Mouse (Mus musculus) forebrain, postnatal 0 days (tissue): ENCODE data around the gene Zbtb22. TPM values are rescaled to one million over a fixed set of nuclear protein-coding genes. Genes with fewer than 3 reads are reported as not detected.

ENCODE experiments used
- ATAC-seq: fragments of 200-750 bp; cut with Nextera tagmentation; 2 replicates; pipeline ENCODE4 v1.8.0; 2017; ENCODE audit warnings: mild to moderate bottlenecking, moderate library complexity
- DNase-seq: peaks from one replicate; pipeline ENCODE4 v3.0.0-alpha.2; 2015
- H3K27ac ChIP-seq: fragments of 300-500 bp; sonication (generic); 2 replicates; pipeline ENCODE4 v1.5.1; 2014; ENCODE audit warnings: low read depth, mild to moderate bottlenecking, antibody characterized with exemption, low read length, moderate library complexity, mixed read lengths
- H3K27me3 ChIP-seq: fragments of 300-500 bp; sonication (generic); 2 replicates; pipeline ENCODE4 v1.6.1; 2014; ENCODE audit warnings: mild to moderate bottlenecking, low read length, mixed read lengths; ENCODE audit not compliant: insufficient read depth
- H3K36me3 ChIP-seq: fragments of 300-500 bp; sonication (generic); 2 replicates; pipeline ENCODE4 v1.6.1; 2014; ENCODE audit warnings: mild to moderate bottlenecking, moderate library complexity; ENCODE audit not compliant: insufficient read depth
- H3K4me1 ChIP-seq: fragments of 300-500 bp; sonication (generic); 2 replicates; pipeline ENCODE4 v1.6.1; 2014; ENCODE audit warnings: antibody characterized with exemption; ENCODE audit not compliant: insufficient read depth
- H3K4me2 ChIP-seq: fragments of 300-500 bp; sonication (generic); 2 replicates; pipeline ENCODE4 v1.6.1; 2014; ENCODE audit warnings: low read depth, mild to moderate bottlenecking, moderate library complexity
- H3K4me3 ChIP-seq: fragments of 300-500 bp; sonication (generic); 2 replicates; pipeline ENCODE4 v1.5.1; 2014; ENCODE audit warnings: low read depth, low read length, mixed read lengths
- H3K9ac ChIP-seq: fragments of 300-500 bp; sonication (generic); 2 replicates; pipeline ENCODE4 v1.6.1; 2014; ENCODE audit warnings: mild to moderate bottlenecking
- H3K9me3 ChIP-seq: fragments of 300-500 bp; sonication (generic); 2 replicates; pipeline ENCODE4 v1.6.1; 2016; ENCODE audit warnings: low read length
- CTCF ChIP-seq: sonication (generic); IDR thresholded peaks from 2 replicates; pipeline ENCODE4 v1.5.1; 2016; ENCODE audit warnings: antibody characterized with exemption, control low read depth, low read depth
- WGBS: fragments of 180-500 bp; shearing (Covaris S2); extraction: QIAGEN DNeasy Blood & Tissue Kit; methylation state at CpG from one replicate; pipeline ENCODE4 v1.1.7; 2014; 5-methylcytosine and 5-hydroxymethylcytosine counted together
- microRNA-seq, 2 experiments: library from miRNA; unstranded; fragments of <30 nt; microRNA quantifications; one replicate each; pipeline ENCODE4; 2016
- polyA plus RNA-seq: library from polyadenylated mRNA; unstranded; fragments of >200 nt; fragmentation: Nextera tagmentation; extraction: Ambion mirVana; gene quantifications from 2 replicates; pipeline ENCODE4 v1.2.1, GENCODE M21; 2015
- total RNA-seq: library from RNA; depleted of rRNA; stranded (reverse); fragments of >200 nt; gene quantifications from 2 replicates; pipeline ENCODE4 v1.2.3, GENCODE M21; 2014; rRNA removed

The Zbtb22 gene
- total and polyA plus RNA-seq, 2 experiments from 2014 or later, result 22.3 to 44.0 TPM

GRCm38 (mm10) chr17:33958451-33958850 is 42.7 kb downstream of the Zbtb22 start:
- 95% methylated on average over 11 of the region's 11 CpGs for WGBS
- H3K27ac ChIP-seq, result no peak overlapping the region
- ATAC-seq (no peak), DNase-seq (no peak)
- H3K9me3 ChIP-seq, result no peaks in the 10 kb centered on the region
- no peak for TF ChIP-seq CTCF
- peaks cover 60% of the 10 kb centered on the region for H3K36me3 ChIP-seq
- H3K27me3 ChIP-seq, result no peaks in the 10 kb centered on the region
- no peak overlapping the region for H3K4me3 ChIP-seq
- no peak overlapping the region for H3K9ac ChIP-seq
- peaks cover 8% of the 10 kb centered on the region; the same call in 1 of the 2 replicates for H3K4me1 ChIP-seq
- no peak overlapping the region for H3K4me2 ChIP-seq

DNA sequence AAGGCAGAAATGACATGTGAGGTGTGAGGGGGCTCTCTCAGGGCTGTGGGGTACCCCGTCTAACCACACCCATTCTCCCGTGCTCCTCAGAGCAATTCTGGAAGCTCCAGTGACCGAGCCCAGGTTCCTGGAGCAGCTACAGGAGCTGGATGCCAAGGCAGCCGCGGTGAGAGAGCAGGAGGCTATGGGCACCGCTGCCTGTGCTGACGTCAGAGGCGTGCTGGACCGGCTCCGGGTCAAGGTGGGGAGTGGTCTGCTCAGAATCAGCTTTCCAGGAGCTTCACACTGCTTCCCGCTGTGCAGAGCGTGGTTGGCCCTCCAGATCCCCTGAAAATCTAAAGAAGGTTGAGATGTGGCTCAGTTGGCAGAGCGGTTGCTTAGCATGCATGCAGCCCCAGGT is 43.4 kb downstream of the Zbtb22 start:
- H3K27ac ChIP-seq, result no peak overlapping the region
- ATAC-seq (no peak), DNase-seq (no peak)
- peaks cover 57% of the 10 kb centered on the region for H3K36me3 ChIP-seq
- no peaks in the 10 kb centered on the region for H3K9me3 ChIP-seq
- no peaks in the 10 kb centered on the region for H3K27me3 ChIP-seq
- 96% methylated on average over 13 of the region's 13 CpGs for WGBS
- TF ChIP-seq CTCF, result no peak
- no peak overlapping the region for H3K9ac ChIP-seq
- H3K4me3 ChIP-seq, result no peak overlapping the region
- no peak overlapping the region for H3K4me2 ChIP-seq
- peaks cover 8% of the 10 kb centered on the region; the same call in 1 of the 2 replicates for H3K4me1 ChIP-seq

DNA sequence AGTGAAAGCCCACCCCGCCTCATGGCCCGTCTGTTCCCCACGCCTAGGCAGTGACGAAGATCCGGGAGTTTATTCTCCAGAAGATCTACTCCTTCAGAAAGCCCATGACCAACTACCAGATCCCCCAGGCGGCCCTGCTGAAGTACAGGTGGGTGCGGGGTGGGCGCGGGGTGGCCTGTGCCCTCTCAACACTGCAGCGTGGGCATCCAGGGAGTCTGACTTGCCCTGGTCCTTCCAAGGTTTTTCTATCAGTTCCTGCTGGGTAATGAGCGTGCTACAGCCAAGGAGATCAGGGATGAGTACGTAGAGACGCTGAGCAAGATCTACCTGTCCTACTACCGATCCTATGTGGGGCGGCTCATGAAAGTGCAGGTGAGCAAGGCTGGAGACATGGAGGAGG is 44.2 kb downstream of the Zbtb22 start:
- H3K36me3 ChIP-seq, result peaks cover 57% of the 10 kb centered on the region
- no peaks in the 10 kb centered on the region for H3K27me3 ChIP-seq
- no peak for TF ChIP-seq CTCF
- ATAC-seq (no peak), DNase-seq (no peak)
- no peaks in the 10 kb centered on the region for H3K9me3 ChIP-seq
- no peaks in the 10 kb centered on the region; the same call in 1 of the 2 replicates for H3K4me1 ChIP-seq
- no peak overlapping the region for H3K4me3 ChIP-seq
- no peak overlapping the region for H3K4me2 ChIP-seq
- no peak overlapping the region for H3K27ac ChIP-seq
- 94% methylated on average over 15 of the region's 15 CpGs for WGBS
- no peak overlapping the region for H3K9ac ChIP-seq

DNA sequence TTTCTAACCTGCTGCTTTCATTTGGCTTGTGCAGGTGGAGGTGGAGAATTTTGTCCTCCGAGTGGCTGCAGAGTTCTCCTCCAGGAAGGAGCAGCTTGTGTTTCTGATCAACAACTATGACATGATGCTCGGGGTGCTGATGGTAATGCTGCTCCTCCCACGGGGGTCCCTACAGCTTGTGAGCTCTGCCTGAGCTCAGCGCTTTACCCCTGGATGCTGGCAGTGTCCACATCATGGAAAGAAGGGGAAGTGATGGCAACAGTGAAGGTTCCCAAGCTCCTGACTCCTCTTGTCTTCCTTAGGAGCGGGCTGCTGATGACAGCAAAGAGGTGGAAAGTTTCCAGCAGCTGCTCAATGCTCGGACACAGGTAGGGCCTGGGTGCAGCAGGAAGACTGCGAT is 47.2 kb downstream of the Zbtb22 start:
- Histone ChIP-seq H3K4me2 (no peak overlapping the region), H3K27me3 (no peaks in the 10 kb centered on the region), H3K27ac (no peak overlapping the region), H3K9ac (no peak overlapping the region), H3K36me3 (peaks cover 69% of the 10 kb centered on the region), H3K4me1 (no peaks in the 10 kb centered on the region), H3K9me3 (no peaks in the 10 kb centered on the region), H3K4me3 (no peak overlapping the region)
- TF ChIP-seq CTCF, result no peak
- 93% methylated on average over 7 of the region's 7 CpGs for WGBS
- DNase-seq (no peak), ATAC-seq (no peak)

GRCm38 (mm10) chr17:33965082-33965845 is 49.6 kb downstream of the Zbtb22 start:
- DNase-seq (no peak), ATAC-seq (no peak)
- no peak overlapping the region for H3K9ac ChIP-seq
- no peak overlapping the region for H3K4me3 ChIP-seq
- no peak overlapping the region for H3K4me2 ChIP-seq
- H3K9me3 ChIP-seq, result no peaks in the 10 kb centered on the region
- no peak overlapping the region for H3K27ac ChIP-seq
- peaks cover 47% of the 10 kb centered on the region for H3K36me3 ChIP-seq
- TF ChIP-seq CTCF, result no peak
- WGBS, result 91% methylated on average over 17 of the region's 17 CpGs
- H3K27me3 ChIP-seq, result no peaks in the 10 kb centered on the region
- no peaks in the 10 kb centered on the region for H3K4me1 ChIP-seq

DNA sequence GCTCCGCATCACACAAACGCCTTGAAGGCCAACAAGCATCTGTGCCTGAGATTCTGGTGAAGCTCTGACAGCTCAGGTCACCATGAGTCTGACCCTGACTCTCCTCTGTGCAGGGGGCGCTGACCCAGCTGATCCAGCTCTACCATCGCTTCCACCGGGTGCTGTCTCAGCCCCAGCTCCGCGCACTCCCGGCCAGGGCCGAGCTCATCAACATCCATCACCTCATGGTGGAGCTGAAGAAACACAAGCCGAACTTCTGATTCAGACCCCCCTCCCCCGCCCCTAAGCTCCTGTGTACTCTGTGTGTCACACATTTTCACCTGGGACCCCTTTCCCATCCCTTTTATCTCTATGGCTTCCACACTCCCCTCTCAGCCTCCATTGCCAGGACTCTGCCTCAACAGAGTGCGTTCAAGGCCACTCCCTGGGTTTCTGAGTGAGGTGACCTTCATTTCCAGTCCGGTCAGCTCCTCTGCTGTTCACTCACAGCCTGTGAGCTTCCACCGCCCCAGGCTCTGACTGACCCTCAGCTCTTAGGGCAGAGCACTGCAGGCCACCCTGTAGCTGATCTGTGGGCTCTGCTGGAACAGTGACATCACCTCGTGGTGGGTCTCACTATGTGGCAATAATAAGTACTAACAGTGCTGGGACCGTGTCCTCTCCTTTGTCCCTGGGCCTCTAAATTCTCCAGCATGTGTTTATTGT is 50.3 kb downstream of the Zbtb22 start:
- ATAC-seq, result no peak
- Histone ChIP-seq H3K9ac (no peak overlapping the region), H3K4me2 (no peak overlapping the region), H3K27me3 (no peaks in the 10 kb centered on the region), H3K9me3 (no peaks in the 10 kb centered on the region), H3K4me3 (no peak overlapping the region), H3K4me1 (no peaks in the 10 kb centered on the region), H3K36me3 (peaks cover 40% of the 10 kb centered on the region), H3K27ac (no peak overlapping the region)
- 89% methylated on average over 16 of the region's 16 CpGs for WGBS
- DNase-seq, result no peak
- TF ChIP-seq CTCF, result no peak

GRCm38 (mm10) chr17:33968489-33968888 is 52.8 kb downstream of the Zbtb22 start:
- Histone ChIP-seq H3K9me3 (no peaks in the 10 kb centered on the region), H3K9ac (no peak overlapping the region), H3K4me3 (no peak overlapping the region), H3K4me2 (no peak overlapping the region), H3K4me1 (no peaks in the 10 kb centered on the region), H3K36me3 (peaks cover 17% of the 10 kb centered on the region), H3K27ac (no peak overlapping the region), H3K27me3 (no peaks in the 10 kb centered on the region)
- DNase-seq, result peak; percentile 89
- peak; percentile 90 for ATAC-seq
- 4% methylated on average over 9 of the region's 9 CpGs for WGBS
- TF ChIP-seq CTCF, result peak; percentile 95

Small RNAs within 50 kb of the gene (microRNA-seq; reads per million reads assigned to microRNA genes)
- gene Gm27740, result 0 reads per million in 2 experiments

Other genes starting within 250 kb of the Zbtb22 start
- 73.6 and 87.1 TPM in 2 replicates for gene Hnrnpm, start 229.0 kb upstream of the Zbtb22 start, total RNA-seq
- gene Hnrnpm, start 229.0 kb upstream of the Zbtb22 start, polyA plus RNA-seq, result 135 and 151 TPM in 2 replicates
- gene March2, start 197.2 kb upstream of the Zbtb22 start, total RNA-seq, result 96.5 and 102 TPM in 2 replicates
- 72.5 and 77.6 TPM in 2 replicates for gene March2, start 197.2 kb upstream of the Zbtb22 start, polyA plus RNA-seq
- 78.1 and 106 TPM in 2 replicates for gene Rab11b, start 155.4 kb upstream of the Zbtb22 start, total RNA-seq
- 527 and 560 TPM in 2 replicates for gene Rab11b, start 155.4 kb upstream of the Zbtb22 start, polyA plus RNA-seq
- gene Angptl4, start 134.1 kb upstream of the Zbtb22 start, total RNA-seq, result 13.2 and 17.2 TPM in 2 replicates
- gene Angptl4, start 134.1 kb upstream of the Zbtb22 start, polyA plus RNA-seq, result 24.4 and 25.2 TPM in 2 replicates
- gene Kank3, start 105.4 kb upstream of the Zbtb22 start, total RNA-seq, result 36.5 and 42.7 TPM in 2 replicates
- 35.8 and 43.4 TPM in 2 replicates for gene Kank3, start 105.4 kb upstream of the Zbtb22 start, polyA plus RNA-seq
- 589 and 1,055 TPM in 2 replicates for gene Rps28, start 91.3 kb upstream of the Zbtb22 start, total RNA-seq
- gene Rps28, start 91.3 kb upstream of the Zbtb22 start, polyA plus RNA-seq, result 603 and 823 TPM in 2 replicates
- gene Ndufa7, start 91.3 kb upstream of the Zbtb22 start, total RNA-seq, result 258 and 291 TPM in 2 replicates
- gene Ndufa7, start 91.3 kb upstream of the Zbtb22 start, polyA plus RNA-seq, result 529 and 626 TPM in 2 replicates
- 17.2 and 27.5 TPM in 2 replicates for gene Cd320, start 72.8 kb upstream of the Zbtb22 start, total RNA-seq
- gene Cd320, start 72.8 kb upstream of the Zbtb22 start, polyA plus RNA-seq, result 50.3 and 53.6 TPM in 2 replicates
- gene Gm7029, start 42.1 kb upstream of the Zbtb22 start, total RNA-seq, result not detected in 2 replicates
- not detected in 2 replicates for gene Gm7029, start 42.1 kb upstream of the Zbtb22 start, polyA plus RNA-seq
- 4.3 and 4.7 TPM in 2 replicates for gene Kifc1, start 25.2 kb upstream of the Zbtb22 start, total RNA-seq
- 1.3 and 1.4 TPM in 2 replicates for gene Kifc1, start 25.2 kb upstream of the Zbtb22 start, polyA plus RNA-seq
- gene Platr17, start 10.8 kb upstream of the Zbtb22 start, total RNA-seq, result not detected in 2 replicates
- 1.9 and 2.0 TPM in 2 replicates for gene Platr17, start 10.8 kb upstream of the Zbtb22 start, polyA plus RNA-seq
- 70.4 and 77.1 TPM in 2 replicates for gene Daxx, start 6.5 kb upstream of the Zbtb22 start, total RNA-seq
- gene Daxx, start 6.5 kb upstream of the Zbtb22 start, polyA plus RNA-seq, result 41.5 and 45.2 TPM in 2 replicates
- gene Tapbp, start within 50 bp of the Zbtb22 start, total RNA-seq, result 27.2 and 36.0 TPM in 2 replicates
- 25.0 and 26.2 TPM in 2 replicates for gene Tapbp, start within 50 bp of the Zbtb22 start, polyA plus RNA-seq
- 75.7 and 76.3 TPM in 2 replicates for gene Rgl2, start 13.6 kb downstream of the Zbtb22 start, total RNA-seq
- 24.1 and 27.1 TPM in 2 replicates for gene Rgl2, start 13.6 kb downstream of the Zbtb22 start, polyA plus RNA-seq
- 57.0 and 78.4 TPM in 2 replicates for gene Pfdn6, start 24.4 kb downstream of the Zbtb22 start, total RNA-seq
- gene Pfdn6, start 24.4 kb downstream of the Zbtb22 start, polyA plus RNA-seq, result 173 and 185 TPM in 2 replicates
- 18.9 and 21.9 TPM in 2 replicates for gene Wdr46, start 24.8 kb downstream of the Zbtb22 start, total RNA-seq
- 15.9 and 23.2 TPM in 2 replicates for gene Wdr46, start 24.8 kb downstream of the Zbtb22 start, polyA plus RNA-seq
- 11.5 and 11.7 TPM in 2 replicates for gene B3galt4, start 35.6 kb downstream of the Zbtb22 start, total RNA-seq
- 8.3 and 9.8 TPM in 2 replicates for gene B3galt4, start 35.6 kb downstream of the Zbtb22 start, polyA plus RNA-seq
- 46.2 and 46.8 TPM in 2 replicates for gene Vps52, start 39.9 kb downstream of the Zbtb22 start, total RNA-seq
- 59.6 and 66.1 TPM in 2 replicates for gene Vps52, start 39.9 kb downstream of the Zbtb22 start, polyA plus RNA-seq
- 1,357 and 2,159 TPM in 2 replicates for gene Rps18, start 40.1 kb downstream of the Zbtb22 start, total RNA-seq
- 876 and 1,153 TPM in 2 replicates for gene Rps18, start 40.1 kb downstream of the Zbtb22 start, polyA plus RNA-seq
- 14.3 and 21.9 TPM in 2 replicates for gene H2-K1, start 84.4 kb downstream of the Zbtb22 start, total RNA-seq
- 17.3 and 21.2 TPM in 2 replicates for gene H2-K1, start 84.4 kb downstream of the Zbtb22 start, polyA plus RNA-seq
- gene Ring1, start 108.8 kb downstream of the Zbtb22 start, total RNA-seq, result 20.7 and 21.4 TPM in 2 replicates
- 15.7 and 19.0 TPM in 2 replicates for gene Ring1, start 108.8 kb downstream of the Zbtb22 start, polyA plus RNA-seq
- 39.1 and 58.0 TPM in 2 replicates for gene H2-Ke6, start 112.2 kb downstream of the Zbtb22 start, total RNA-seq
- gene H2-Ke6, start 112.2 kb downstream of the Zbtb22 start, polyA plus RNA-seq, result 54.6 and 55.7 TPM in 2 replicates
- 126 and 161 TPM in 2 replicates for gene Slc39a7, start 115.8 kb downstream of the Zbtb22 start, total RNA-seq
- 124 and 138 TPM in 2 replicates for gene Slc39a7, start 115.8 kb downstream of the Zbtb22 start, polyA plus RNA-seq
- 56.2 and 60.8 TPM in 2 replicates for gene Rxrb, start 115.9 kb downstream of the Zbtb22 start, total RNA-seq
- 58.1 and 58.4 TPM in 2 replicates for gene Rxrb, start 115.9 kb downstream of the Zbtb22 start, polyA plus RNA-seq
- 10.2 and 28.0 TPM in 2 replicates for gene Col11a2, start 123.5 kb downstream of the Zbtb22 start, total RNA-seq
- 1.2 and 2.1 TPM in 2 replicates for gene Col11a2, start 123.5 kb downstream of the Zbtb22 start, polyA plus RNA-seq
- gene H2-Oa, start 176.4 kb downstream of the Zbtb22 start, total RNA-seq, result not detected in 2 replicates
- gene H2-Oa, start 176.4 kb downstream of the Zbtb22 start, polyA plus RNA-seq, result 0.13 TPM in 1 of 2 replicates, not detected in the other
- 21.5 and 25.7 TPM in 2 replicates for gene H2-DMa, start 203.6 kb downstream of the Zbtb22 start, total RNA-seq
- 19.2 and 23.5 TPM in 2 replicates for gene H2-DMa, start 203.6 kb downstream of the Zbtb22 start, polyA plus RNA-seq
- gene Brd2, start 206.7 kb downstream of the Zbtb22 start, total RNA-seq, result 191 and 219 TPM in 2 replicates
- 122 and 129 TPM in 2 replicates for gene Brd2, start 206.7 kb downstream of the Zbtb22 start, polyA plus RNA-seq
- 2.2 and 2.4 TPM in 2 replicates for gene H2-DMb2, start 227.4 kb downstream of the Zbtb22 start, total RNA-seq
- 0.72 and 1.0 TPM in 2 replicates for gene H2-DMb2, start 227.4 kb downstream of the Zbtb22 start, polyA plus RNA-seq
- 0.62 and 2.8 TPM in 2 replicates for gene H2-DMb1, start 237.2 kb downstream of the Zbtb22 start, total RNA-seq
- 1.5 and 1.7 TPM in 2 replicates for gene H2-DMb1, start 237.2 kb downstream of the Zbtb22 start, polyA plus RNA-seq